Mouse (Mus musculus) heart, adult 11 months (tissue): ENCODE results near the gene Epop.
A peak's percentile ranks its signal among the peaks of the same experiment; 100 is the strongest.

Experiments used
- DNase-seq: peaks from one replicate; pipeline ENCODE4 v3.0.0; 2022

Gene Epop

GRCm38 (mm10) chr11:97627556-97628302 lies 1.8 kb downstream of the Epop start:
- DNase-seq, result peak; percentile 90

DNA sequence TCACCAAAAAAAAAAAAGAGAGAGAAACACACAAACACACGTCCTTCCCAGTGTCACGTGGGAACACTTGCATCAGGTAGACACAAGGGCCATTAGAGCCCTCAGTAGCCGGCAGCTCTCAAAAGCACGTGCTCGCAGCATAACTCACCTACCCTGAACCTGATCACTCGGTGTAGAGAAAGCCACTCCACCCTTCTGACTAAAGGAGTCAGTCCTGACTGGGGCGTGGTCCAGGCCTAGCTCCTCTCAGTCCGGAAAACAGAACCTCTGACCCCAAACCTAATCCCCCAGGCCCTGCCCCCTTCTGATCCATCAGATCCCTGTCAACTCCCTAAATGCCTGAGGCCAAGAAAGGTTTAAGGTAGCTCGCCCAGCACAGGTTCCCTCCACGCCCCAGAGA lies 2.7 kb downstream of the Epop start:
- DNase-seq, result peak; percentile 82

DNA sequence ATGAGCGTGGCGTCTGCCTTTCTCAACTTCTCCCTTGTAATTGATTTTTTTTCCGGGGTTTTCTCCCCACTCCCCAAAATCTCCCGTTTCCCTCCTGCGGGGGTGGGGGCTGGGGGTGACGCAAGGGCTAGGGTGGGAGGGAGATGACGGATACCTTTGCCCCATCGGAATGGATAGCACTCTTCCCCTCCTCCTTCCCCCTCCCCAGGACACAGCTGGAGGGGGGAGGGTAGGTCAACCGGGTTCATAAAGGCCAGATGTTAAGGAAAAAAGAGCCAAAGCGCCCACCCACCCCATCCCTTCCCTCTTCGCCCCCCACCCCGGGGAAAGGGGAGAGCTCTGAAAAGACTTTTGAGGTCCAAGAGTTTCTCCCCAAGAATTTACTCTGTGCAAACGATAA lies 3.1 kb downstream of the Epop start:
- DNase-seq, result peak; percentile 78

DNA sequence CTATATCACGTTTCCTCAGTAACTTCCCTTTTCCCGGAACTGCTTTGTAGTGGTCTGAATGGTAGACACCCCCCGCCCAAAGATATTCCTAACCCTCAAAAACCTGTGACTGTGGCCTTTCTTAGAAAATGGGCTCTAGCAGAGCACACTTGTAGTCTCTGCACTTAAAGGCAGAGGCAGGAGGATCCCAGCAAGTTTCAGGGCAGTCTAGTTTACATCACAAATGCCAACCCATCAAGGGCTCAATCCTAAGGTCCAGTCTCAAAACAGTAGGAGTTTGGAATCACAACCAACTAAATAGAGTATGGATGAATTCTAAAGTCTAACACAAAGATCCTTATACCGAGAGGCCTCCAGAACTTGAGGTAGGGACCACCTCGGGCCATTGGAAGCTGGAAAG lies 4.0 kb downstream of the Epop start:
- no peak for DNase-seq

GRCm38 (mm10) chr11:97623166-97623565 lies 6.3 kb downstream of the Epop start:
- DNase-seq, result no peak

- DNase-seq, result peak; percentile 93
Observed at GRCm38 (mm10) chr11:97622440-97622839, 7.1 kb downstream of the Epop start.

DNA sequence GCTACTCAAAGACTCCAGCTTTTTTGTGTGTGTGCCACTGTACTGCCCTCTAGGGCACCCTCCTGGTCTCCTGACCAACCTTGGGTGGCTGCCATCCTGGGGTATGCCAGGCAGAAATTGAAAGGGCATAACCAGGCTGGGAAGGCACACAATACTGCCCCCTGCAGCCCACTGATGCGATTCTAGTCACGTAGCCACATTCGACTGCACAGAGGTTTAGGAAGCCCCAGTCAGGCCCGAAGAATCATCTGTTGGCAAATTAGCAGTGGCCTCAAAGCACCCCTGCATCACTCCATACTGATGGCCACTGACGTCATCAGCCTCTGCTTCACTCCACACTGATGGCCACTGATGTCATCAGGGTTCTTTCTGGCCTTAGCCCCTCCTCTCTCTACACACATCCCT lies 10.1 kb downstream of the Epop start:
- DNase-seq, result peak; percentile 95

DNA sequence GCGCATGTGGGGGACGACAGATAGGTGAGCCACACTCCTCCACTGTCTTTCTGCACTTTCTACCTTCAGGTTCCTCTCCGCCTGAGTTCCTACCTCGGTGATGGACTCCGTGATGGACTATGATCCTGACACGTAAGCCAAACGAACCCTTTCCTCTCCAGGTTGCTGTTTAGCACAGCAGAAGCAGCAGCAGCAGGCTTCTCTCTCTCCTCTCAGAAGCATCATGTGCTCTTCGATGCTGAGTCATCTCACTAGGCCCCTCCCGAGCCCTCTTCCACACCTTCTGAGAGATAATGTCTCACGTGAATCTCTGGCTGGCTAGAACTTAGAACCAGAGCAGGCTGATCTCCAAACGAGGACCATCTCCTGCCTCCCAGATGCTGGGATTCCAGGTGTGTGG lies 11.1 kb downstream of the Epop start:
- no peak for DNase-seq

DNA sequence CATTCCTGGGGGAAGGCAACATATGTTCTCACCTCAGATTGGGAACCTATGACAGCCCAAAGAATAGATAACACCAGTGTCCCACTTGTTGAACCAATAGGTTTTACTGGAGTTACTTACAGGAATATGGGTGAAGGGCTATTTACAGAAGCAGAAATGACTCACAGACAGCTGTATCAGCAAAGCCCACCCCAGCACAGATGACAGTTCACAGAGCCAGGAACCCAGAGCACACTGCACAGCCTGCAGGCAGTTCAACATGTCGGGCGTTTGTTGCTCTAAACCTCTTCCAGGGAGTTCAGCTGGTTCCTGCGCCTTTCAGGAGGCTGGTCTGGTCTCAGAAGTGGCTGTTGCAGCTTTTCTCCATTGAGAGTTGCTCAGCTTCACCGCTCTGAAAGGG lies 14.2 kb downstream of the Epop start:
- DNase-seq, result no peak

- no peak for DNase-seq
Observed at GRCm38 (mm10) chr11:97611076-97611475, 18.4 kb downstream of the Epop start.

DNA sequence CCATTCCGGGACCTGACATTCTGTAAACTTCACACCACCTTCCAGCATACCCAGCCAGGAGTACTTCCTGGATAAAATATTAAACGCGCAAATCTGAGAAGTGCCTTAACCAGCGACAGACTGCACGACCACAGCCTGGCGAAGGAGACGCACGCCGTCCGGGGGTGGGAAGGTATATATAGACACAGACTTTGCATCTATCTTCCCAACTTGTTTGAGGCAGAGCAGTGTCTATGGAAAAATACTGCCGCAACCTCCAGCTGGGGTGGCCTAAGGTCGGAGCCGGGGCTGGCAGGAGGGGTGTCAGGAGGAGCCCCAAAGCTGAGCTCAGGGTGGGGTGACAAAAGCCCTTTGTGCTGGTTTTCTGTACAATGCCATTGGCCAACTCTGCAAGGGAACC lies 19.8 kb downstream of the Epop start:
- DNase-seq, result no peak

DNA sequence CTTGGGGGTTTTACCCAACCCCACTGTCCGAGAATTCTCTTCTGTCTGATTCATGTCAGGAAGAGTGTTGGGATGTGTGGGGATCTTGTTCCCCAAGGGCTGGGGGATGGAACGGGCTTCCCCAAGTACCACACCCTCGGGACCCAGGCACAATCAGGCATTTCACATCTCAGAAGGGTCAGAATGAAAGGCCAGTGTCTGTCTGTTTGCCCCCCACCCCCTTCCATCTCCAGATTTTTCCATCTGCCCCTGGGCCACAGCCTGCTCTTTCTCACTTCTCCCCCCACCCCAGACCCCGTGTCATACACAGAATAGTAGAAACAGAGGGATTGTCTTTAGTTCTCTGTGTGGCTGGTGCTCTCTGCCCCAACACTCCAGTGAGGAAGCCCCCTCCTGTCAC lies 20.6 kb downstream of the Epop start:
- DNase-seq, result no peak

GRCm38 (mm10) chr11:97607056-97607725 lies 22.3 kb downstream of the Epop start:
- no peak for DNase-seq

- no peak for DNase-seq
Observed at GRCm38 (mm10) chr11:97603891-97604290, 25.6 kb downstream of the Epop start.

DNA sequence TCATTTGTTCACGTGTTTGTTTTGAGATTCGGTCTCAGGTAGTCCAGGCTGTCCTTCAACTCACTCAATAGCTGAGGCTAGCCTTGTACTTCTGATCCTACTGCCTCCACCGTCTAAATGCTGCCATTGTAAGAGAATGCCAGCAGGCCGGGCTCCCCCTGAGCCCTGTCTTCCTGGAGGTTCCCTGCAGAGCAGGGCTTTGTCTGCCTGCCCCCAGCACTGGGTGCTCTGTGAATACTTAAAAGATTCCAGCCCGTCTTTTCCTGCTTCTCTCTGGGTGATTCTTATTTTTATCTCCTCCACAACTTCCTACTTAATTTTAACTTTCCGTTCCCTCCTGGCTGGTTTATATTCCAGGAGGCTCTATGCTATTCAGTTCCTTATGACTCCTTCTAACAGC lies 27.3 kb downstream of the Epop start:
- no peak for DNase-seq

DNA sequence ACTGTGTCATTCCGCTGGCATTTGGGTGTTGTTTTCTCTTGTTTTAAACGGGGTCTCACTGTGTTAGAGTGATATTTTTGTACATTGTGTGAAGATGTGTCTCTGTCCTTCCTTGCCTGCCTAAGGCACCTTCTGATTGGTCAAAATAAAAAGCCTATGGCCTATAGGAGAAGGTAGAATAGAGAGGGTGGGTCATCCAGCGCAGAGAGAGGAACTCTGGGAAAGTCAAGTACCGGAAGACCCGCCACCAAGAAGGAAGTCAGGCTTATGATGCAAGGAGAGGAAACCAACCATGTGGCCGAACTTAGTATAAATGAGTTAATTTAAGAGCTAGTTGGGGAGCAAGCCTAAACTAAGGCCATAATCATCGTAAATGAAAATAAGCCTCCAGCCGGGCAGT lies 30.4 kb downstream of the Epop start:
- DNase-seq, result no peak

- no peak for DNase-seq
Observed at GRCm38 (mm10) chr11:97597945-97598691, 31.4 kb downstream of the Epop start.

GRCm38 (mm10) chr11:97594136-97594535 lies 35.4 kb downstream of the Epop start:
- DNase-seq, result no peak

GRCm38 (mm10) chr11:97591910-97592309 lies 37.6 kb downstream of the Epop start:
- no peak for DNase-seq

GRCm38 (mm10) chr11:97590227-97590960 lies 39.1 kb downstream of the Epop start:
- no peak for DNase-seq

DNA sequence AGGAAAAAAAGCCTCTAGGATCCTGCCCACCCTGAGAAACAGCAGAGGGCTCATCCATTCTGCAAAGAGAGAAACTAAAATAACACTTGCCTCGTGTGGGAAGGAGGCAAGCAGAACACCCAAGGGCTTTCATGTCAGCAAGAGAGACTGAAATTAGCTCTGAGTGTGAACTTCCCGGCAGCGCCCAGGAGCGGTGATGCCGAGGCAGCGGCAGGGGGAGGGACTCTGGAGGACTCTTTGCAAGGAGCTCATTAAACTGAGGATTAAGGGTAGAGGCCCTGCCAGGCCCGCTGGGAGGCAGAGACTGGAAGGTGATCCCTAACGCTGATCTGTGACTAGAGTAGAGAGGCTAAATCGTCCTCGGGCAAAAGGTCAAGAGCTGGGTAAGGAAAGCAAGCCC lies 40.3 kb downstream of the Epop start:
- DNase-seq, result no peak

DNA sequence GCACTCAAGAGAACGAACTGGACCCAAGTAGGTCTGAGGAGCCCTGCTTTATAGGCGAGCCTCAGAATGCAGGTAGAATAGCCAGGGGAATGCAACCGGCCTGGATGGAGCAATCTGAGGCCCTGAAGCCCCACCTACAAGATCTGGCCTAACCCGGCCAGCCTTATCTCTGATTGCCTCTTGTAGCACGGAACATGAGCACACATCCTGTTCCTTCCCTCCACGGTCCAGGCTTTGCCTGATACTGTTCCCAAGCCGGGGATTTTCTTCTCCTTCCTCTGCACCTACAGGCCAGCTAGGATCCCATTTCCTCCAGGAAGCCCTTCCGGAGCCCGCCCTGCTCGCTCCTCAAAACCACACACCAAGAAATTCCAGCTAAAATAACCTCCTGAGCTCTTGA lies 43.6 kb downstream of the Epop start:
- peak; percentile 96 for DNase-seq

DNA sequence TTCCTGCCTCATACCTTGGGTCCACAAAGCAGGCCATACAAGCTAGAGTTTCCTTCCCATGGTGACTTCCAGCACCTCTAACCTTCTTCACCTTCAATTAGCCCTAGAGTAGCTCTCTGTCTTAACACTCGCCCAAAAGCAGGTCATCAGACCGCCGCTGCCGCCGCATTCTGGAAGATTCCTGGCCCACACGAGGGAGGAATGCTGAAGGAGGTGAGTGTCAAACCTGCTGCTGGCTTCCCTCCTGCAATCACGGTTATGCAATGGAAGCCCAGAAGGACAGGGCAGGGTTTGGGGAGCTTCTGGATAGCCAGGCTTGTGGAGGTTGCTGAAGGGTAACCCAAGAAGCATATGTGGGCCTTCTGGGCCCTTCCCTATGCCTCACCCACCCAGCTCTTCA lies 45.0 kb downstream of the Epop start:
- DNase-seq, result no peak
